Mouse (Mus musculus) mammary gland, adult 2 months (tissue): ENCODE data around the gene Syt12. TPM values are rescaled to one million over a fixed set of nuclear protein-coding genes. Genes with fewer than 3 reads are reported as not detected.

Experiments used
- polyA plus RNA-seq: library from polyadenylated mRNA; depleted of rRNA; stranded (reverse); fragments of >200 nt; gene quantifications from 2 replicates; pipeline ENCODE4 v1.2.3, GENCODE M21; 2012; ENCODE audit warnings: low replicate concordance; rRNA removed

Gene Syt12
- 14.4 and 29.0 TPM in 2 replicates for polyA plus RNA-seq

GRCm38 (mm10) chr19:4477345-4478189, at the start of gene Syt12:
Gene Syt12, minus strand, starts transcription at chr19:4477447.

GRCm38 (mm10) chr19:4509986-4510963, 33.0 kb upstream of the Syt12 start, which contains the start of gene Pcx:
Gene Pcx, plus strand, starts transcription at chr19:4510472.

GRCm38 (mm10) chr19:4498062-4498933, 21.1 kb upstream of the Syt12 start, which contains the start of gene 2010003K11Rik:
Gene 2010003K11Rik, minus strand, starts transcription at chr19:4498583.

GRCm38 (mm10) chr19:4439161-4439801, 38.0 kb downstream of the Syt12 start, which contains the start of gene Rhod:
Gene Rhod, minus strand, starts transcription at chr19:4439432.

GRCm38 (mm10) chr19:4397798-4398629, 79.2 kb downstream of the Syt12 start, which contains the start of gene Kdm2a:
Gene Kdm2a, minus strand, starts transcription at chr19:4398285.

Other genes with a start within 250 kb of the Syt12 start
- gene Pold4, start 245.5 kb downstream of the Syt12 start, polyA plus RNA-seq, result 207 and 218 TPM in 2 replicates
- 116 and 124 TPM in 2 replicates for gene Ssh3, start 208.3 kb downstream of the Syt12 start, polyA plus RNA-seq
- gene Ankrd13d, start 194.3 kb downstream of the Syt12 start, polyA plus RNA-seq, result 12.7 and 17.2 TPM in 2 replicates
- gene Grk2, start 171.2 kb downstream of the Syt12 start, polyA plus RNA-seq, result 156 and 263 TPM in 2 replicates
- 125 and 186 TPM in 2 replicates for gene Kdm2a, start 79.2 kb downstream of the Syt12 start, polyA plus RNA-seq
- 14.2 and 15.8 TPM in 2 replicates for gene Rhod, start 38.0 kb downstream of the Syt12 start, polyA plus RNA-seq
- gene 2010003K11Rik, start 21.1 kb upstream of the Syt12 start, polyA plus RNA-seq, result 11.6 and 14.4 TPM in 2 replicates
- gene Pcx, start 33.0 kb upstream of the Syt12 start, polyA plus RNA-seq, result 548 and 804 TPM in 2 replicates
- gene Lrfn4, start 138.2 kb upstream of the Syt12 start, polyA plus RNA-seq, result 12.3 and 26.6 TPM in 2 replicates
- 86.7 and 104 TPM in 2 replicates for gene Rce1, start 148.2 kb upstream of the Syt12 start, polyA plus RNA-seq
- gene Gm960, start 221.2 kb upstream of the Syt12 start, polyA plus RNA-seq, result 0.89 and 0.98 TPM in 2 replicates
- 2.4 and 3.1 TPM in 2 replicates for gene Sptbn2, start 233.7 kb upstream of the Syt12 start, polyA plus RNA-seq